Mouse (Mus musculus): Measurements from ENCODE around the gene Gimd1. TPM values are rescaled to one million over a fixed set of nuclear protein-coding genes. Genes with fewer than 3 reads are reported as not detected.

Gene Gimd1
- polyA plus RNA-seq, 1 experiment: 56.1 TPM

DNA sequence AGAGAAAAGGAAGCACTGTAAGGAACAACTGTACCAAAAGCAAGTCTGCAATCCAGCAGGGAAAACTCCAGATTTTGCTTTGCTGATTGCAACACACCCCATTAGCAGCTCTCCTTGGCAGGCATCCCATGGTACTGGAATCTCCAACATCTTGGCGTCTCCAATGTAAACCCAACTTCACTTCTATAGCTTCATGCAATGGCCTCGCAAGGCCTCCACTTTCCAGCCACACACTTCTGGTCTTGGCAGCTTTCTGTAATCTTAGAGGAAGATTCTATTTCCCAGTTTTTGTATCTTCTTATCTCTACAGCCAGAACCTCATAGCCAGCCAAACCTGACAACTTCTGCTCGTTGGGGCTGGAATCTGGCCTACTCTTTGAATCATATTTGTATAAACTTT, 22.2 kb downstream of the Gimd1 start:
- Histone ChIP-seq H3K4me1 (ENCODE audit: control insufficient read depth, insufficient read depth, insufficient read length, low read length) (no peaks in the 10 kb centered on the region), H3K27ac (ENCODE audit: insufficient read depth, low read depth, low read length) (no peak overlapping the region), H3K4me3 (ENCODE audit: low read depth, low read length) (no peak overlapping the region), H3K27me3 (ENCODE audit: control insufficient read depth, insufficient read depth, low read length) (no peaks in the 10 kb centered on the region), H3K36me3 (ENCODE audit: control insufficient read depth, insufficient read depth, low read length) (no peaks in the 10 kb centered on the region)
- TF ChIP-seq POLR2A (IDR thresholded peaks at IDR 0.05; ENCODE audit: low read depth, low read length) (no peak), CTCF (IDR thresholded peaks at IDR 0.05; ENCODE audit: extremely low read depth, insufficient read length, insufficient replicate concordance, low read depth, low read length) (no peak)
- WGBS: 51% methylated on average over 3 of the region's 3 CpGs

DNA sequence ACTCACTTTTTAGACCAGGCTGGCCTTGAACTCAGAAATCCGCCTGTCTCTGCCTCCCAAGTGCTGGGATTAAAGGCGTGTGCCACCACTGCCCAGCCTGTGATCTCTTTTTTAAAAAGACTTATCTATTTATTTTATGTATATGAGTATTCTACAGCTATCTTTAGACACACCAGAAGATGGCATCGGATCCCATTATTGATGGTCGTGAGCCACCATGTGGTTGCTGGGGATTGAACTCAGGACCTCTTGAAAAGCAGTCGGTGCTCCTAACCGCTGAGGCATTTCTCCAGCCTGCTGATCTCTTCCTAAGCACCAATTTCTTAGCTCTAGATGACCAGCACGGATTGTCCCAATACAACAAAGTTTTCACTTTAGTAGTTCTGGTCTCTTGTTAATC, 24.3 kb downstream of the Gimd1 start:
- Histone ChIP-seq H3K4me3 (ENCODE audit: low read depth, low read length) (no peak overlapping the region), H3K27ac (ENCODE audit: insufficient read depth, low read depth, low read length) (no peak overlapping the region), H3K27me3 (ENCODE audit: control insufficient read depth, insufficient read depth, low read length) (no peaks in the 10 kb centered on the region), H3K36me3 (ENCODE audit: control insufficient read depth, insufficient read depth, low read length) (peaks cover 4% of the 10 kb centered on the region), H3K4me1 (ENCODE audit: control insufficient read depth, insufficient read depth, insufficient read length, low read length) (no peaks in the 10 kb centered on the region)
- WGBS: 91% methylated on average over 7 of the region's 7 CpGs
- no peak for TF ChIP-seq POLR2A (IDR thresholded peaks at IDR 0.05; ENCODE audit: low read depth, low read length)
- no peak for TF ChIP-seq CTCF (IDR thresholded peaks at IDR 0.05; ENCODE audit: extremely low read depth, insufficient read length, insufficient replicate concordance, low read depth, low read length)

DNA sequence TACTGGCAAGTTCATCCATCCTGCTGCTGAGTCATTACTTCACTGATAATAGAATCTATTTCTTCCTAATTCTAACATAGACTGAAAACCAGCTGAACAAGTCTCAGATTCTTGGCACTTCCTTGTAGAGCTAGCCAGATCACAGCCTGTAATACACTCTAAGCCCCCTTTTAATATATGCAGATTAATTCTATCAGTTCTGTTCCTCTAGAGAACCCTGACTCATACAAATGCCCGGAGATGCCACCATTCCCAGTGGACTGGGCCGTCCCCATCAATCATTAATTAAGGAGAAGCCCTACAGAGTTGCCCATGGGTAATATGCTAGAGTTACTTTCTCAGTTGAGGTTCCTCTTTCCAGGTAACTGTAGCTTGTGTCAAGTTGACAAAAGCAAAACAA, 26.3 kb downstream of the Gimd1 start:
- Histone ChIP-seq H3K27ac (ENCODE audit: insufficient read depth, low read depth, low read length) (no peak overlapping the region), H3K4me3 (ENCODE audit: low read depth, low read length) (no peak overlapping the region), H3K4me1 (ENCODE audit: control insufficient read depth, insufficient read depth, insufficient read length, low read length) (no peaks in the 10 kb centered on the region), H3K27me3 (ENCODE audit: control insufficient read depth, insufficient read depth, low read length) (no peaks in the 10 kb centered on the region), H3K36me3 (ENCODE audit: control insufficient read depth, insufficient read depth, low read length) (peaks cover 18% of the 10 kb centered on the region)
- TF ChIP-seq POLR2A (IDR thresholded peaks at IDR 0.05; ENCODE audit: low read depth, low read length): no peak
- 54% methylated on average over 2 of the region's 2 CpGs for WGBS

DNA sequence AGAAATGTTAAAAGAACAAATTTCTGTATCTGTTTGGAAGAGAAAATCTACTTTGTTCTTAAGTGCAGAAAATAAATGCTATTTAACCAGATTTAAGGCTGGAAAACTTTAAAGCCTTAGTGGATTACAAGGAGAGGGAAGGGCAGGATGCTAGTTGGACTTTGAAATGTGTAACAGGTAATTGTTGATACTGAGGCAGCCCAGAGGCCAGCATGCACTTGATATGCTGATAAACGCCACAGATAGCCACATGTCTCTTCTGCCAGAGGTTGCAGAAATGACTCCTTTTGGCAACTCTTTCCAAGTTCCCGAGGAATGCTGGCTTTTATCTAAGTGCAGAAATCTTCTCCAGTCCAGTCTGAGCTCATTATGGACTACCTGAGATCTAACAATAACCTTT, 47.9 kb downstream of the Gimd1 start:
- H3K4me3 ChIP-seq (ENCODE audit: low read depth, low read length): no peak overlapping the region
- H3K36me3 ChIP-seq (ENCODE audit: control insufficient read depth, insufficient read depth, low read length): peaks cover 15% of the 10 kb centered on the region
- H3K27me3 ChIP-seq (ENCODE audit: control insufficient read depth, insufficient read depth, low read length): no peaks in the 10 kb centered on the region
- WGBS: 23% methylated on average over 2 of the region's 2 CpGs
- TF ChIP-seq CTCF (IDR thresholded peaks at IDR 0.05; ENCODE audit: extremely low read depth, insufficient read length, insufficient replicate concordance, low read depth, low read length): no peak
- TF ChIP-seq POLR2A (IDR thresholded peaks at IDR 0.05; ENCODE audit: low read depth, low read length): no peak
- H3K4me1 ChIP-seq (ENCODE audit: control insufficient read depth, insufficient read depth, insufficient read length, low read length): peaks cover 5% of the 10 kb centered on the region; the same call in 1 of the 2 replicates
- no peak overlapping the region for H3K27ac ChIP-seq (ENCODE audit: insufficient read depth, low read depth, low read length)

DNA sequence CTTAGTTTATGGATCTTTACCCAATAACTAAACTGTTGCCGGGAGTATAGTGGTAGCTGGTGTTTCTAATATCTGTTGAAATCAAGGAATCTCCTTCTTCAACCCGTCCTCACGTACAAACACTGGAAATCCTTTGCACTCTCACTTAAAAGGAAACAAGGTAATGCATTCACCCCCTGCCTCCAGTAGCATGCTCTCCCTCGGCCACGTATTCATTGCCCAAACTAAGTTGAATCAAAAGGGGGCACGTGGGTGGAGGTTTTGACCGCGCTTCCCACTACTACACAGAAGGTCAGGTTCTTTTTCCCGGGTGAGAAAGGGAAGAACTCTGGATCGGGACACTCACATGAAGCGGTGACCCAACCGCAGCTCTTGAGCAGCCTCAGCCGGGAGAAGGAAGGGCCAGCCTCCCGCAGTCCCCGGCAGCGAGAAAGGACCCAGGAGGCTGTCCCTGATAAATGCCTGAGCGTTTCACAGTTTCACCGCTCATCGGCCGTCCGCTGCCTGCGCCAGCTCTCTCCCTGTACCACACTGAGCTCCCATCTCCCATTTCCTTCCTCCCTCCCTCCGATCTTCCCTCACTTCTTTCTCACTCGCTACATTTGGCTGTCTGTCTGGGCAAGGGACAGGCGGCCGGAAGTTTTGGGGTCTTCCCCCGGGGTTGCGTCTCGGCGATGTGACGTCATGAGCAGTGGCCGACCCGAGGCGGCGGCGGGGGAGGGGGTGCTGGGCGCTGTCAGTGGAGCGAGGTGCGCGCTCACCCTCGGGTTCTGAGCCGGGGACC, 54.0 kb downstream of the Gimd1 start, which contains the start of gene Tbck:
TSS of gene Tbck (plus strand) at position 698 of the 784 bp plus-strand sequence.
- TF ChIP-seq CTCF (IDR thresholded peaks at IDR 0.05; ENCODE audit: extremely low read depth, insufficient read length, insufficient replicate concordance, low read depth, low read length) (no peak), POLR2A (IDR thresholded peaks at IDR 0.05; ENCODE audit: low read depth, low read length) (peak; percentile 66; the same call in 1 of the 2 replicates)
- no peaks in the 10 kb centered on the region for H3K27me3 ChIP-seq (ENCODE audit: control insufficient read depth, insufficient read depth, low read length)
- peak within 1 kb of the TSS; percentile 93 for H3K4me3 ChIP-seq (ENCODE audit: low read depth, low read length)
- H3K4me1 ChIP-seq (ENCODE audit: control insufficient read depth, insufficient read depth, insufficient read length, low read length): no peaks in the 10 kb centered on the region
- H3K36me3 ChIP-seq (ENCODE audit: control insufficient read depth, insufficient read depth, low read length): peaks cover 3% of the 10 kb centered on the region; the same call in 1 of the 2 replicates
- under 1% methylated on average over 42 of the region's 42 CpGs for WGBS
- peak within 1 kb of the TSS; percentile 98 for H3K27ac ChIP-seq (ENCODE audit: insufficient read depth, low read depth, low read length)

DNA sequence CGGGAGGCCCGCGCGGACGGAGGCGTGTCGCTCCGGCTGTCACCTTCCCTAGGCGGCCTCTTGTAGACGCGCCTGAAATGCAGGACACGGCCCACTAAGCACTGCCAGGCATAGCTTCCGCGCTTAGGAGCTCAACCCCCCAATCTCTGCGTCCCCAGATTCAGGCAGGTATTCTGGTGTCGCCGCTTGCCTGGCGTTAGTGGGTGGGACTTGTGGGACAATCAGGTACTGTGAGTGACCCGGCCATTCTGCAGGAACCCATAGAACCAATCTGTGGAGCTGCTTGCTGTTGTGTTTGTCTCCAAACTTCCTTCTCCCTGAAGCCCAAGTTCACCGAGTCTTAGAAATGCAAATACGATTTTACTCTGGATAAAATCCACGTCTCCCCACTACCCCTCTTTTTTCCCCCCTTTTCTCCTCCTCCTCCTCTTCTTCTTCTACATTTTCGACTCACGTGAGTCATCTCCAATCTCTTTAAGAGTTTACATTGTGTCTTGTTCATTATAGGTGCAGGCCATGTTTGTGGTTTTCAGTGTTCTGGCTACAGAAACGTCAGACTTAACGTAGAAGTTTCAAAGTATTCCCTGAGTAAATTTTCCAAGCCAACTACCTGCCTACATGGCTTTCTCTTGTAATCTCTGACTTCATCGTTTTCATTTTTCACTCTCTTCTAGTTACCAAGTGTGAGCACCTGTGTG, 54.8 kb downstream of the Gimd1 start, which contains the start of gene Aimp1:
TSS of gene Aimp1 (minus strand) at position 140 of the 698 bp plus-strand sequence.
- H3K4me3 ChIP-seq (ENCODE audit: low read depth, low read length): peak within 1 kb of the TSS; percentile 93
- under 1% methylated on average over 27 of the region's 27 CpGs for WGBS
- H3K36me3 ChIP-seq (ENCODE audit: control insufficient read depth, insufficient read depth, low read length): peaks cover 5% of the 10 kb centered on the region
- no peak for TF ChIP-seq POLR2A (IDR thresholded peaks at IDR 0.05; ENCODE audit: low read depth, low read length)
- no peak for TF ChIP-seq CTCF (IDR thresholded peaks at IDR 0.05; ENCODE audit: extremely low read depth, insufficient read length, insufficient replicate concordance, low read depth, low read length)
- no peaks in the 10 kb centered on the region for H3K27me3 ChIP-seq (ENCODE audit: control insufficient read depth, insufficient read depth, low read length)
- H3K4me1 ChIP-seq (ENCODE audit: control insufficient read depth, insufficient read depth, insufficient read length, low read length): no peaks in the 10 kb centered on the region
- H3K27ac ChIP-seq (ENCODE audit: insufficient read depth, low read depth, low read length): peak within 1 kb of the TSS; percentile 98

Other genes starting within 250 kb of the Gimd1 start
- 1.1 and 2.7 TPM in 2 replicates for gene Tbck, start 54.3 kb downstream of the Gimd1 start, polyA plus RNA-seq (2012; rRNA removed)
- 1.5 and 4.9 TPM in 2 replicates for gene Aimp1, start 54.5 kb downstream of the Gimd1 start, polyA plus RNA-seq (2012; rRNA removed)

Data from small intestine, adult 2 months (tissue).